Mouse (Mus musculus): Measurements from ENCODE around the gene Tecpr2.
A peak's percentile ranks its signal among the peaks of the same experiment; 100 is the strongest.

Gene Tecpr2

GRCm38 (mm10) chr12:110889036-110890020 is at the start of gene Tecpr2, which contains the start of gene Cinp:
TSS of gene Tecpr2 (plus strand) at chr12:110889264.
TSS of gene Cinp (minus strand) at chr12:110889145.
- Histone ChIP-seq H3K27me3 (ENCODE audit: control insufficient read depth, insufficient read depth, low read length, poor library complexity, severe bottlenecking) (no peaks in the 10 kb centered on the region), H3K36me3 (ENCODE audit: control insufficient read depth, insufficient read depth, low read length, poor library complexity, severe bottlenecking) (no peaks in the 10 kb centered on the region)
- DNase-seq (ENCODE audit: low read depth, low spot score): peak; percentile 99

GRCm38 (mm10) chr12:110840348-110841198 is 48.5 kb upstream of the Tecpr2 start, which contains the start of gene Mok:
TSS of gene Mok (minus strand) at chr12:110840939.
- H3K27me3 ChIP-seq (ENCODE audit: control insufficient read depth, insufficient read depth, low read length, poor library complexity, severe bottlenecking): no peaks in the 10 kb centered on the region
- peak; percentile 96 for DNase-seq (ENCODE audit: low read depth, low spot score)
- H3K36me3 ChIP-seq (ENCODE audit: control insufficient read depth, insufficient read depth, low read length, poor library complexity, severe bottlenecking): no peaks in the 10 kb centered on the region

- no peaks in the 10 kb centered on the region for H3K27me3 ChIP-seq (ENCODE audit: control insufficient read depth, insufficient read depth, low read length, poor library complexity, severe bottlenecking)
- no peaks in the 10 kb centered on the region for H3K36me3 ChIP-seq (ENCODE audit: control insufficient read depth, insufficient read depth, low read length, poor library complexity, severe bottlenecking)
- no peak for DNase-seq (ENCODE audit: low read depth, low spot score)
Measured at GRCm38 (mm10) chr12:110841731-110842493, 47.2 kb upstream of the Tecpr2 start.

- no peaks in the 10 kb centered on the region for H3K27me3 ChIP-seq (ENCODE audit: control insufficient read depth, insufficient read depth, low read length, poor library complexity, severe bottlenecking)
- DNase-seq (ENCODE audit: low read depth, low spot score): peak; percentile 90
Measured at GRCm38 (mm10) chr12:110843194-110844048, 45.6 kb upstream of the Tecpr2 start.

GRCm38 (mm10) chr12:110844227-110845130 is 44.6 kb upstream of the Tecpr2 start:
- H3K36me3 ChIP-seq (ENCODE audit: control insufficient read depth, insufficient read depth, low read length, poor library complexity, severe bottlenecking): no peaks in the 10 kb centered on the region
- H3K27me3 ChIP-seq (ENCODE audit: control insufficient read depth, insufficient read depth, low read length, poor library complexity, severe bottlenecking): no peaks in the 10 kb centered on the region
- DNase-seq (ENCODE audit: low read depth, low spot score): no peak

More at GRCm38 (mm10) chr12:110843194-110844048, 45.6 kb upstream of the Tecpr2 start:
- no peaks in the 10 kb centered on the region for H3K36me3 ChIP-seq (ENCODE audit: control insufficient read depth, insufficient read depth, low read length, poor library complexity, severe bottlenecking)

- peak; percentile 83 for DNase-seq (ENCODE audit: low read depth, low spot score)
- H3K36me3 ChIP-seq (ENCODE audit: control insufficient read depth, insufficient read depth, low read length, poor library complexity, severe bottlenecking): no peaks in the 10 kb centered on the region
- H3K27me3 ChIP-seq (ENCODE audit: control insufficient read depth, insufficient read depth, low read length, poor library complexity, severe bottlenecking): no peaks in the 10 kb centered on the region
Measured at GRCm38 (mm10) chr12:110845131-110845880, 43.8 kb upstream of the Tecpr2 start.

- H3K36me3 ChIP-seq (ENCODE audit: control insufficient read depth, insufficient read depth, low read length, poor library complexity, severe bottlenecking): no peaks in the 10 kb centered on the region
- DNase-seq (ENCODE audit: low read depth, low spot score): no peak
- no peaks in the 10 kb centered on the region for H3K27me3 ChIP-seq (ENCODE audit: control insufficient read depth, insufficient read depth, low read length, poor library complexity, severe bottlenecking)
Measured at GRCm38 (mm10) chr12:110846191-110846765, 42.8 kb upstream of the Tecpr2 start.

- Histone ChIP-seq H3K36me3 (ENCODE audit: control insufficient read depth, insufficient read depth, low read length, poor library complexity, severe bottlenecking) (no peaks in the 10 kb centered on the region), H3K27me3 (ENCODE audit: control insufficient read depth, insufficient read depth, low read length, poor library complexity, severe bottlenecking) (no peaks in the 10 kb centered on the region)
- peak; percentile 78 for DNase-seq (ENCODE audit: low read depth, low spot score)
Measured at GRCm38 (mm10) chr12:110850010-110850928, 38.8 kb upstream of the Tecpr2 start, which contains the start of gene Zfp839. TSS of gene Zfp839 (plus strand) at chr12:110850253.

- no peak for DNase-seq (ENCODE audit: low read depth, low spot score)
- H3K36me3 ChIP-seq (ENCODE audit: control insufficient read depth, insufficient read depth, low read length, poor library complexity, severe bottlenecking): no peaks in the 10 kb centered on the region
- no peaks in the 10 kb centered on the region for H3K27me3 ChIP-seq (ENCODE audit: control insufficient read depth, insufficient read depth, low read length, poor library complexity, severe bottlenecking)
Measured at GRCm38 (mm10) chr12:110850929-110851256, 38.2 kb upstream of the Tecpr2 start.

GRCm38 (mm10) chr12:110851414-110851813 is 37.6 kb upstream of the Tecpr2 start:
- H3K27me3 ChIP-seq (ENCODE audit: control insufficient read depth, insufficient read depth, low read length, poor library complexity, severe bottlenecking): no peaks in the 10 kb centered on the region
- DNase-seq (ENCODE audit: low read depth, low spot score): peak; percentile 43
- H3K36me3 ChIP-seq (ENCODE audit: control insufficient read depth, insufficient read depth, low read length, poor library complexity, severe bottlenecking): no peaks in the 10 kb centered on the region

- Histone ChIP-seq H3K27me3 (ENCODE audit: control insufficient read depth, insufficient read depth, low read length, poor library complexity, severe bottlenecking) (no peaks in the 10 kb centered on the region), H3K36me3 (ENCODE audit: control insufficient read depth, insufficient read depth, low read length, poor library complexity, severe bottlenecking) (no peaks in the 10 kb centered on the region)
- no peak for DNase-seq (ENCODE audit: low read depth, low spot score)
Measured at GRCm38 (mm10) chr12:110851923-110852322, 37.1 kb upstream of the Tecpr2 start.

Measured in splenic B cell, adult 2 months (primary cell).